Mouse (Mus musculus) hindbrain, embryonic 13.5 days (tissue): ENCODE measurements around the gene Gxylt2. TPM values are rescaled to one million over a fixed set of nuclear protein-coding genes. Genes with fewer than 3 reads are reported as not detected.

Experiments
- ATAC-seq: fragments of 200-750 bp; cut with Nextera tagmentation; 2 replicates; pipeline ENCODE4 v1.8.0; 2017; ENCODE audit warnings: moderate TSS enrichment; ENCODE audit not compliant: low FRiP score
- H3K27ac ChIP-seq: fragments of 300-500 bp; sonication (generic); 2 replicates; pipeline ENCODE4 v1.5.1; 2015; ENCODE audit warnings: inconsistent platforms, mild to moderate bottlenecking, moderate library complexity
- H3K27me3 ChIP-seq: fragments of 300-500 bp; sonication (generic); 2 replicates; pipeline ENCODE4 v1.6.1; 2015; ENCODE audit warnings: mild to moderate bottlenecking, inconsistent platforms
- H3K36me3 ChIP-seq: fragments of 300-500 bp; sonication (generic); 2 replicates; pipeline ENCODE4 v1.6.1; 2015; ENCODE audit warnings: mild to moderate bottlenecking, inconsistent platforms
- H3K4me1 ChIP-seq: fragments of 300-500 bp; sonication (generic); replicated peaks from 2 replicates; pipeline ENCODE4 v1.6.1; 2015; ENCODE audit warnings: inconsistent platforms
- H3K4me2 ChIP-seq: fragments of 300-500 bp; sonication (generic); 2 replicates; pipeline ENCODE4 v1.6.1; 2015; ENCODE audit warnings: inconsistent platforms, mild to moderate bottlenecking, moderate library complexity
- H3K4me3 ChIP-seq: fragments of 300-500 bp; sonication (generic); 2 replicates; pipeline ENCODE4 v1.5.1; 2015; ENCODE audit warnings: mild to moderate bottlenecking, inconsistent platforms
- H3K9ac ChIP-seq: fragments of 300-500 bp; sonication (generic); 2 replicates; pipeline ENCODE4 v1.6.1; 2015; ENCODE audit warnings: mild to moderate bottlenecking, inconsistent platforms
- H3K9me3 ChIP-seq: fragments of 300-500 bp; sonication (generic); 2 replicates; pipeline ENCODE4 v1.6.1; 2016; ENCODE audit warnings: inconsistent platforms
- WGBS: fragments of 180-500 bp; shearing (Covaris S2); methylation state at CpG from one replicate; pipeline ENCODE4 v1.1.7; 2015; 5-methylcytosine and 5-hydroxymethylcytosine counted together
- polyA plus RNA-seq: library from polyadenylated mRNA; unstranded; fragments of >200 nt; fragmentation: Nextera tagmentation; extraction: Ambion mirVana; gene quantifications from 2 replicates; pipeline ENCODE4 v1.2.1, GENCODE M21; 2015

The Gxylt2 gene
- polyA plus RNA-seq: 2.2 TPM in 2 replicates

- Histone ChIP-seq H3K9ac (peak within 1 kb of the TSS; percentile 79), H3K9me3 (no peaks in the 10 kb centered on the region), H3K36me3 (no peaks in the 10 kb centered on the region), H3K27me3 (peaks cover 42% of the 10 kb centered on the region), H3K4me3 (peak within 1 kb of the TSS; percentile 78), H3K27ac (peak within 1 kb of the TSS; percentile 48; the same call in 1 of the 2 replicates), H3K4me2 (peak within 1 kb of the TSS; percentile 94), H3K4me1 (peaks cover 21% of the 10 kb centered on the region)
- peak; percentile 87 for ATAC-seq
- under 1% methylated on average over 60 of the region's 77 CpGs for WGBS
Measured at GRCm38 (mm10) chr6:100704574-100705365, at the start of gene Gxylt2. Gxylt2 (plus strand) TSS chr6:100704734.

GRCm38 (mm10) chr6:100660395-100660794, 44.1 kb upstream of the Gxylt2 start:
- WGBS: 72% methylated on average over 5 of the region's 5 CpGs
- no peak overlapping the region for H3K4me2 ChIP-seq
- peaks cover 27% of the 10 kb centered on the region for H3K36me3 ChIP-seq
- peak; percentile 68 for ATAC-seq
- H3K4me3 ChIP-seq: no peak overlapping the region
- H3K27me3 ChIP-seq: no peaks in the 10 kb centered on the region
- no peak overlapping the region for H3K9ac ChIP-seq
- 0 out of 2 replicates have a peak overlapping the region, but pooled peaks have one; percentile 9 for H3K27ac ChIP-seq
- H3K9me3 ChIP-seq: no peaks in the 10 kb centered on the region
- 0 out of 2 replicates have a peak, but pooled peaks cover 9% of the 10 kb centered on the region for H3K4me1 ChIP-seq

GRCm38 (mm10) chr6:100662224-100662623, 42.3 kb upstream of the Gxylt2 start:
- Histone ChIP-seq H3K9me3 (no peaks in the 10 kb centered on the region), H3K4me2 (no peak overlapping the region), H3K27me3 (no peaks in the 10 kb centered on the region), H3K27ac (no peak overlapping the region), H3K9ac (no peak overlapping the region), H3K4me3 (no peak overlapping the region), H3K36me3 (peaks cover 27% of the 10 kb centered on the region), H3K4me1 (0 out of 2 replicates have a peak, but pooled peaks cover 9% of the 10 kb centered on the region)
- 76% methylated on average over 6 of the region's 6 CpGs for WGBS
- no peak for ATAC-seq

GRCm38 (mm10) chr6:100667644-100668043, 36.9 kb upstream of the Gxylt2 start:
- no peak overlapping the region for H3K4me3 ChIP-seq
- no peaks in the 10 kb centered on the region for H3K9me3 ChIP-seq
- no peak for ATAC-seq
- H3K4me1 ChIP-seq: peaks cover 11% of the 10 kb centered on the region
- no peak overlapping the region for H3K9ac ChIP-seq
- H3K4me2 ChIP-seq: no peak overlapping the region
- H3K27ac ChIP-seq: no peak overlapping the region
- peaks cover 8% of the 10 kb centered on the region; the same call in 1 of the 2 replicates for H3K27me3 ChIP-seq
- WGBS: 94% methylated on average over 8 of the region's 8 CpGs
- peaks cover 18% of the 10 kb centered on the region for H3K36me3 ChIP-seq

GRCm38 (mm10) chr6:100668858-100669257, 35.7 kb upstream of the Gxylt2 start:
- 81% methylated on average over 2 of the region's 2 CpGs for WGBS
- Histone ChIP-seq H3K9ac (0 out of 2 replicates have a peak overlapping the region, but pooled peaks have one; percentile 13), H3K4me1 (peaks cover 11% of the 10 kb centered on the region), H3K27me3 (peaks cover 10% of the 10 kb centered on the region; the same call in 1 of the 2 replicates), H3K9me3 (no peaks in the 10 kb centered on the region), H3K27ac (no peak overlapping the region), H3K4me3 (no peak overlapping the region), H3K36me3 (peaks cover 7% of the 10 kb centered on the region), H3K4me2 (no peak overlapping the region)
- ATAC-seq: no peak

- H3K9ac ChIP-seq: peak overlapping the region; percentile 84
- 0 out of 2 replicates have a peak overlapping the region, but pooled peaks have one; percentile 40 for H3K27ac ChIP-seq
- peak overlapping the region; percentile 98 for H3K4me2 ChIP-seq
- H3K27me3 ChIP-seq: peaks cover 10% of the 10 kb centered on the region; the same call in 1 of the 2 replicates
- no peaks in the 10 kb centered on the region for H3K9me3 ChIP-seq
- under 1% methylated on average over 32 of the region's 32 CpGs for WGBS
- ATAC-seq: peak; percentile 76
- peaks cover 11% of the 10 kb centered on the region for H3K4me1 ChIP-seq
- H3K36me3 ChIP-seq: no peaks in the 10 kb centered on the region
- peak overlapping the region; percentile 86 for H3K4me3 ChIP-seq
Measured at GRCm38 (mm10) chr6:100670370-100670841, 34.1 kb upstream of the Gxylt2 start.

- peak; percentile 95 for ATAC-seq
- Histone ChIP-seq H3K36me3 (no peaks in the 10 kb centered on the region), H3K4me3 (peak within 1 kb of the TSS; percentile 86), H3K27ac (0 out of 2 replicates have a peak within 1 kb of the TSS, but pooled peaks have one; percentile 40), H3K9ac (peak within 1 kb of the TSS; percentile 84), H3K9me3 (no peaks in the 10 kb centered on the region), H3K4me1 (peaks cover 11% of the 10 kb centered on the region), H3K27me3 (peaks cover 10% of the 10 kb centered on the region; the same call in 1 of the 2 replicates), H3K4me2 (peak within 1 kb of the TSS; percentile 98)
- under 1% methylated on average over 49 of the region's 49 CpGs for WGBS
Measured at GRCm38 (mm10) chr6:100670880-100671344, 33.6 kb upstream of the Gxylt2 start, which contains the start of gene Shq1. Shq1 (minus strand) TSS chr6:100671157.

GRCm38 (mm10) chr6:100671401-100671800, 33.1 kb upstream of the Gxylt2 start:
- Histone ChIP-seq H3K36me3 (no peaks in the 10 kb centered on the region), H3K9me3 (no peaks in the 10 kb centered on the region), H3K4me1 (peaks cover 11% of the 10 kb centered on the region), H3K27ac (no peak overlapping the region), H3K4me2 (peak overlapping the region; percentile 98), H3K9ac (no peak overlapping the region), H3K4me3 (peak overlapping the region; percentile 86), H3K27me3 (peaks cover 10% of the 10 kb centered on the region; the same call in 1 of the 2 replicates)
- ATAC-seq: peak; percentile 44; the same call in 1 of the 2 replicates
- WGBS: 11% methylated on average over 7 of the region's 7 CpGs

GRCm38 (mm10) chr6:100674974-100675373, 29.6 kb upstream of the Gxylt2 start:
- no peaks in the 10 kb centered on the region for H3K9me3 ChIP-seq
- no peak overlapping the region for H3K4me3 ChIP-seq
- H3K36me3 ChIP-seq: no peaks in the 10 kb centered on the region
- peaks cover 10% of the 10 kb centered on the region; the same call in 1 of the 2 replicates for H3K27me3 ChIP-seq
- no peak overlapping the region for H3K4me2 ChIP-seq
- no peak for ATAC-seq
- H3K27ac ChIP-seq: no peak overlapping the region
- peaks cover 10% of the 10 kb centered on the region for H3K4me1 ChIP-seq
- H3K9ac ChIP-seq: no peak overlapping the region
- WGBS: 29% methylated on average over 6 of the region's 6 CpGs

GRCm38 (mm10) chr6:100676461-100676860, 28.1 kb upstream of the Gxylt2 start:
- WGBS: 88% methylated on average over 6 of the region's 7 CpGs
- Histone ChIP-seq H3K9me3 (no peaks in the 10 kb centered on the region), H3K9ac (no peak overlapping the region), H3K4me3 (no peak overlapping the region), H3K4me1 (peaks cover 2% of the 10 kb centered on the region; the same call in 1 of the 2 replicates), H3K27ac (no peak overlapping the region), H3K4me2 (no peak overlapping the region), H3K27me3 (peaks cover 10% of the 10 kb centered on the region; the same call in 1 of the 2 replicates), H3K36me3 (no peaks in the 10 kb centered on the region)
- ATAC-seq: no peak

- no peaks in the 10 kb centered on the region for H3K27me3 ChIP-seq
- H3K27ac ChIP-seq: no peak overlapping the region
- no peaks in the 10 kb centered on the region for H3K4me1 ChIP-seq
- no peaks in the 10 kb centered on the region for H3K36me3 ChIP-seq
- no peak overlapping the region for H3K9ac ChIP-seq
- 95% methylated on average over 2 of the region's 2 CpGs for WGBS
- H3K4me2 ChIP-seq: no peak overlapping the region
- H3K4me3 ChIP-seq: no peak overlapping the region
- no peak for ATAC-seq
- no peaks in the 10 kb centered on the region for H3K9me3 ChIP-seq
Measured at GRCm38 (mm10) chr6:100678636-100679035, 25.9 kb upstream of the Gxylt2 start.

- no peaks in the 10 kb centered on the region for H3K27me3 ChIP-seq
- H3K9me3 ChIP-seq: no peaks in the 10 kb centered on the region
- H3K4me3 ChIP-seq: no peak overlapping the region
- H3K9ac ChIP-seq: no peak overlapping the region
- 76% methylated on average over 2 of the region's 2 CpGs for WGBS
- no peak overlapping the region for H3K27ac ChIP-seq
- H3K4me2 ChIP-seq: no peak overlapping the region
- no peak for ATAC-seq
- H3K4me1 ChIP-seq: no peaks in the 10 kb centered on the region
- H3K36me3 ChIP-seq: no peaks in the 10 kb centered on the region
Measured at GRCm38 (mm10) chr6:100686341-100686740, 18.2 kb upstream of the Gxylt2 start.
